Mouse (Mus musculus) lung, adult 2 months (tissue): Measurements from ENCODE around the gene Osbpl11.

Experiments used
- CTCF ChIP-seq: fragments of 200-500 bp; IDR thresholded peaks from 2 replicates; pipeline ENCODE4 v1.5.1; 2011; ENCODE audit warnings: mild to moderate bottlenecking, low read length, control low read depth; ENCODE audit not compliant: insufficient read depth
- POLR2A ChIP-seq: fragments of 200-500 bp; IDR thresholded peaks from 2 replicates; pipeline ENCODE4 v1.6.1; 2011; ENCODE audit warnings: low read depth, mild to moderate bottlenecking, control low read depth, low read length, borderline replicate concordance; ENCODE audit errors: extremely low read depth

GRCm38 (mm10) chr16:33196578-33196977 is 11.7 kb downstream of the Osbpl11 start:
- no peak for TF ChIP-seq CTCF
- TF ChIP-seq POLR2A: no peak
